Mouse (Mus musculus): ENCODE results near the gene Nr0b2. TPM values are rescaled to one million over a fixed set of nuclear protein-coding genes. Genes with fewer than 3 reads are reported as not detected.

Gene Nr0b2
- polyA plus RNA-seq (2015; fragmentation: Illumina TruSeq; extraction: RNeasy Lipid Tissue Mini Kit (QIAGEN cat#74804); ENCODE audit: insufficient read depth, low read depth, low replicate concordance): 5.4 TPM

DNA sequence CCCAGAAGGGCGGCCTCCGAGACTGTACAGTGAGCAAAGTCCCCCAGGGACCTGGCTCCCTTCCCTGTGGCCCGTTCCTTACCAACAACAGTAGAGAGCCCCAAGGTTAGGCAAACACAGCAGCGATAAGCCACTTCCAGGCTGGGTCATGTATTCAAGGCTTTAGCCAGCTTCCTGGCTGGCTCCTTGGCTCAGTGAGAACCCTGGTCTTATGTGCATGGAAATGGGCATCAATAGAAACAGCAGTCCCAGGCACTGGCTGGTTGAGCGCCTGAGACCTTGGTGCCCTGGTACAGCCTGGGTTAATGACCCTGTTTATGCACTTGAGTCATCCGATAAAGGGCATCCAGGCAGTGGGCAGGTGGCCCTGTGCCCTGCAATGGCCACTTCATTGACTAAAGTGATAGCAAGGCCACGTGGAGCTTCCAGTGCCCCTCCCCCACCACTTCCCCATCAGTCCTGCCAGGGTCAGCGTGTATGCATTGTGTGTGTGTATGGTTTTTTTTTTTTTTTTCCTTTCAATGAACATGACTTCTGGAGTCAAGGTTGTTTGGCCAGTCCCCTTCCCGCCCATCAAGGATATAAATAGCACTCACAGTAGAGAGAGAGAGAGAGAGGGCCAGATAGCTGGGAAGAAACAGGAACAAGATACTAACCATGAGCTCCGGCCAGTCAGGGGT is at the start of gene Nr0b2:
Gene Nr0b2 (plus strand): TSS at position 609 of the 680 bp plus-strand sequence.

DNA sequence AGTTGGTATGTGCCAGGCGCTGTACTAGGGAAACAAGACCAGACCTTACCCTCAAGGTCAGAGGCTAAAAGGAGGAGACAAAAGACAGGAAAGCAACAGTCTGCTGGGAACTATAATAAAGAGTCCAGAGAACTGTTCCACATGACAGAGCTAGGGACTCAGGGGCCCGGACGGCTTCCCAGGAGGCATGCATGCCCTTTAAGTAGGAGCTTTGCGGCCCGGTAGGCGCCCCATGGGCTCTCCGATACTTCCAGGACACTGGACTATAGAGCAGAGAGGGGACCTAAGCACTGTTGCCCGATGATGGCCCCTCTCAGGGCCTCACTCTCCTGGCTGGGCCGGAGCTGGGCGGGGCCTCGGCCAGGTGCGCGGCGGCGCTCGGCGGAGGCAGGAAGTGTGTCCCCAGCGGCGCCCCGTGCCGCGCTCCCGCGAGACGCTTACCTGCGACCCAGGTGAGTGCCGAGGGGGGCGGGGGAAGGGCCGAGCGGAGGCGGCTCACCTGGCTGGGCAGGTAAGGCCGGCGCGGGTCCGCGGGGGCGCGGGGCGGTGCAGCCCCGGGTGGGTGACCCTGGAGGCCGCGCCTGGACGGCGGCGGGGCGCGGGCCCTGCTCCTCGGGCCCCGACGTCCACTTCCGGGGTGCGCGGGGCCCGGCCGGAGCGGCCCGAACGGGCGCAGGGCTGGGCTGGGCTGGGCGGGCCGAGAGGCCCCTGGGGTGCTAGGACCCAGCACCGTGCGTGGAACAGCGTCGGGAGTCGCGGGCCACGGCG is 34.4 kb upstream of the Nr0b2 start, which contains the start of gene Kdf1:
Gene Kdf1 (plus strand): TSS at position 363 of the 768 bp plus-strand sequence.

DNA sequence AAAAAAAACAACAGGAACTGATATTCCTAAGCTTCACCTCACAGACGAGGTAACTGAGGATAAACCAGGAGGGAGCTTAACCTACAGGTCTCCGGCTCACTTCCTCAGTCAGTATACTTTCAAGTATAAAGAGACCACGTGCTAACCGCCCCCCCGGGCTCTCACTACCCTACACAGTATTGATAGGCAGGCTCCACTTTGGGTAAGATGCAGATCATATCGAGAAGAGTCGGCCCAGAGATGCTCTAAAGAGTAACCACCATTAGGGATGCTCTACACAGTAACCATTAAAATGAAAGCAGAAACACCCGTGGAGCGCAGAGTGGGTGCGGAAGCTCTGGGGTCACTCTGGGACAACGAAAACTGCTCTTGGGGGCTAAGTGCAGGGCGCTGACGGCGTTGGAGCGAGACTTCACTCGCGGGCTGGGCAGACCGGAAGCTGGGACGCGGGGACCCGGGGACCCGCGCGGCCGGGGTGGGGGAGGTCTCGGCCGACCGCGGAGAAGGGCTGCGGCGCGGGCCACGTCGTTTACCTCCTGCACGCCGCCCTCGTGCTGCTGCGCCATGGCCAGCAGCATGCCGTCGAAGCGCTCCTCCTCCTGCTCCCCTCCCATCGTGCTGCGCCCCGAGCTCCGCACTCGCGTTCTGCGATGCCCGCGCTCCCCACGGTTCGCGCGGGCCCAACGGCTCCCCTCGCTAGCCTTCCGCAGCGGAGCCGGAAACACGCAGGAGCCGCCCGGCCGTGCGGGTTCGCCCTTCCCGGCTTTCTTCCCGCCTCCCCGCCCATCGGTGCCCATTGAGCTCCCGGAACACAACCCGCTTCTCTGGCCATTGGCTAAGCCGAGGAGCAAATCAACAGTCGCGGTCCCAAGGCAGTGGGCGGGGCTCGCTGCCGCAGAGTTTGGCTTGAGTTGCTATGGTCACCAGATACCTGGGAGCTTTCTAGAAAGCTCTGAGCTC is 7.6 kb upstream of the Nr0b2 start, which contains the start of gene Nudc:
Gene Nudc (minus strand): TSS at position 725 of the 960 bp plus-strand sequence.

DNA sequence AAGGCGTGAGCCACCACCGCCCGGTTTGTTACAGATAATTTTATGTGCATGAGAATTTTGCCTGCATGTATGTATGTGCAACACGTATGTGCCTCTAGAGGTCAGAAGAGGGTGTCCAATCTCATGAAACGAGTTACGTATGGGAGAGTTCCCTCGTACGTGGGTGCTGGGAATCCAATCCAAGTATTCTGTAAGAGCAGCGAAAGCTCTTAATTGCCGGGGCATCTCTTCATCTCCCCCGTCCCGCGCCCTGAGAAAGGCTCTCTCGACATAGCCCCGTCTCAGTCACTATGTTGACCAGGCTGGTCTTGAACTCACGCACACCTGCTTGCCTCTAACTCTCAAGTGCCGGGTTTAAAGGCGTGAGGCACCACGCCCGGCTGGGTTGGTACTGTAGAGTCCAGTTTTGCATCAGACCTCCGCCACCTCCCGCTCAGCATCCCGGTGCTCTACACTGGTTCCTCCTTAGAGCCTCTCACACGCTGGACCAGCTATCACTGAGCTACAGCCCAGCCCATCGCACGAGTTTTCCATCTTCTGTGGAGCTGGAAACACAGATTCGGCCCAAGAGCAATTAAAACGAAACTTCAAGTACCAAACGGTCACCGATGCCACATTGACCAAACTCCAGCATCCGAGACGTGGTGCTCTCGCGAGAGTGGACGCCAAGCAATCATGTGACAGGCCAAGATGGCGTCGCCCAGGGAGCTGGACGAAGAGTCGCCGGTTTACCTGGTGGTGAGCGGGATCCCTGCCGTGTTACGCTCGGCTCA is 21.1 kb downstream of the Nr0b2 start, which contains the start of gene Gpatch3:
Gene Gpatch3 (plus strand): TSS at position 676 of the 773 bp plus-strand sequence.

DNA sequence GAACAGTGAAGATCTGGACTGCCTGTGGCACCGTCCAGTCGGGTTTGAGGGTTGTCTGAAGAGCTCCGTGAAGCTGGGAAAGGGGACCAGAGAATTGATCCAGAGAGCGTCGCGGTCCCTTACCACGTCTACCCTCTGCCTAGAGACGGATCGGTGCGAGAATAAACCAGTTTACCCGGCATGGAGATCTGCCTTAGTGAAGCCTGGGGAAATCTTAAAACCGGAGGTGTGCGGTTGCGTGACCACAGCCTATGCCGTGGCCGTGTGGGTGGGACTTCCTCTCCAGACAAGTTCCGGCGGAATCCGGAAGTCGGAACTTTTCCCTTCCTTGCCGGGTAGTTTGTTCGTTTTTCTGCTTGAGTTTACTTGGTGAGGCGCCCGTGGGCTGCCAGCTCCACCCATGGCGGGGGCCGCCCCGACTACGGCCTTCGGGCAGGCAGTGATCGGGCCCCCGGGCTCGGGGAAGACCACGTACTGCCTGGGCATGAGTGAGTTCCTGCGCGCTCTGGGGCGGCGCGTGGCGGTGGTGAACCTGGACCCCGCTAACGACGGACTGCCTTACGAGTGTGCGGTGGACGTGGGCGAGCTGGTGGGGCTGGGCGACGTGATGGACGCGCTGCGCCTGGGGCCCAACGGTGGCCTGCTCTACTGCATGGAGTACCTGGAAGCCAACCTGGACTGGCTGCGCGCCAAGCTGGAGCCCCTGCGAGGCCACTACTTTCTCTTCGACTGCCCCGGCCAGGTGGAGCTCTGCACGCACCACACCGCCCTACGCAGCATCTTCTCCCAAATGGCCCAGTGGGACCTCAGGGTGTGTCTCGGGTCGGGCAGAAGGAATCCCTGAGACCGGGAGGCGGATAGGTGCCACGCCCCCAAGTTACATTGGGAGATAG is 31.1 kb downstream of the Nr0b2 start, which contains the start of gene Gpn2:
Gene Gpn2 (plus strand): TSS at position 304 of the 893 bp plus-strand sequence.

DNA sequence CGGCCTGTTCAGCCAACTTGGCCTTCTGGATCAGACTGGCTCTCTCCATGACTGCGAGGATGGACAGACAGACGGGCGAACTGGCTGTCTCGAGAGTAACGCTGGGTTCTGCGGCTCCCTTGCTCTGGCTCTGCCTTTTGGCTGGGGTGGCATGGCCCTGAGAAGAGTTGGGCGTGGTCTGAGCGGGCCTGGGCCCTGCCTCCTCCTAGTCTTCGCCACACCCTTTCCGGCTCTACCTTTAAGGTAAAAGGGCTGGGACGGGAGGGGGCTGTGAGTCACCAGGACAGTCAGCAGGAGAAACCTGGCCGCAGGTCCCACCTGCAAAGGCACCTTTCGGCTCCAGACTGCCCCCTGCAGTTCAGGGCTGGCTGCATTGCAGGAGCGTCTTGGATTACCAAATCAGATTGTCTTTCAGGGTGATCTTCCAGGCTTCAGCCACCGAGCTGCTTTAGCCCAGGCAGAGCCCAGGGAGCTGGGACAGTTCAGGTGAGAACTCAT is 48.6 kb downstream of the Nr0b2 start, which contains the start of gene Sfn:
Gene Sfn (minus strand): TSS at position 448 of the 498 bp plus-strand sequence.

Other genes with a start within 250 kb of the Nr0b2 start
- gene Wdtc1, start 199.9 kb upstream of the Nr0b2 start, polyA plus RNA-seq (2015; fragmentation: Illumina TruSeq; extraction: RNeasy Lipid Tissue Mini Kit (QIAGEN cat#74804); ENCODE audit: insufficient read depth, low read depth, low replicate concordance): 7.4 TPM
- 10.4 TPM for gene Slc9a1, start 183.7 kb upstream of the Nr0b2 start, polyA plus RNA-seq (2015; fragmentation: Illumina TruSeq; extraction: RNeasy Lipid Tissue Mini Kit (QIAGEN cat#74804); ENCODE audit: insufficient read depth, low read depth, low replicate concordance)
- gene Tent5b, start 73.2 kb upstream of the Nr0b2 start, polyA plus RNA-seq (2015; fragmentation: Illumina TruSeq; extraction: RNeasy Lipid Tissue Mini Kit (QIAGEN cat#74804); ENCODE audit: insufficient read depth, low read depth, low replicate concordance): 2.5 TPM
- gene Trnp1, start 54.8 kb upstream of the Nr0b2 start, polyA plus RNA-seq (2015; fragmentation: Illumina TruSeq; extraction: RNeasy Lipid Tissue Mini Kit (QIAGEN cat#74804); ENCODE audit: insufficient read depth, low read depth, low replicate concordance): 2.0 TPM
- 5.3 TPM for gene Kdf1, start 34.4 kb upstream of the Nr0b2 start, polyA plus RNA-seq (2015; fragmentation: Illumina TruSeq; extraction: RNeasy Lipid Tissue Mini Kit (QIAGEN cat#74804); ENCODE audit: insufficient read depth, low read depth, low replicate concordance)
- 29.6 TPM for gene Nudc, start 7.4 kb upstream of the Nr0b2 start, polyA plus RNA-seq (2015; fragmentation: Illumina TruSeq; extraction: RNeasy Lipid Tissue Mini Kit (QIAGEN cat#74804); ENCODE audit: insufficient read depth, low read depth, low replicate concordance)
- gene Gpatch3, start 21.4 kb downstream of the Nr0b2 start, polyA plus RNA-seq (2015; fragmentation: Illumina TruSeq; extraction: RNeasy Lipid Tissue Mini Kit (QIAGEN cat#74804); ENCODE audit: insufficient read depth, low read depth, low replicate concordance): 1.6 TPM
- gene Gpn2, start 31.0 kb downstream of the Nr0b2 start, polyA plus RNA-seq (2015; fragmentation: Illumina TruSeq; extraction: RNeasy Lipid Tissue Mini Kit (QIAGEN cat#74804); ENCODE audit: insufficient read depth, low read depth, low replicate concordance): 3.3 TPM
- gene Sfn, start 48.8 kb downstream of the Nr0b2 start, polyA plus RNA-seq (2015; fragmentation: Illumina TruSeq; extraction: RNeasy Lipid Tissue Mini Kit (QIAGEN cat#74804); ENCODE audit: insufficient read depth, low read depth, low replicate concordance): 2.9 TPM
- 6.9 TPM for gene Zdhhc18, start 96.8 kb downstream of the Nr0b2 start, polyA plus RNA-seq (2015; fragmentation: Illumina TruSeq; extraction: RNeasy Lipid Tissue Mini Kit (QIAGEN cat#74804); ENCODE audit: insufficient read depth, low read depth, low replicate concordance)
- gene Pigv, start 119.3 kb downstream of the Nr0b2 start, polyA plus RNA-seq (2015; fragmentation: Illumina TruSeq; extraction: RNeasy Lipid Tissue Mini Kit (QIAGEN cat#74804); ENCODE audit: insufficient read depth, low read depth, low replicate concordance): 3.0 TPM
- gene Arid1a, start 203.4 kb downstream of the Nr0b2 start, polyA plus RNA-seq (2015; fragmentation: Illumina TruSeq; extraction: RNeasy Lipid Tissue Mini Kit (QIAGEN cat#74804); ENCODE audit: insufficient read depth, low read depth, low replicate concordance): 9.8 TPM